9 mouse cellular contexts compared by ENCODE assay signal in the genomic region with DNA sequence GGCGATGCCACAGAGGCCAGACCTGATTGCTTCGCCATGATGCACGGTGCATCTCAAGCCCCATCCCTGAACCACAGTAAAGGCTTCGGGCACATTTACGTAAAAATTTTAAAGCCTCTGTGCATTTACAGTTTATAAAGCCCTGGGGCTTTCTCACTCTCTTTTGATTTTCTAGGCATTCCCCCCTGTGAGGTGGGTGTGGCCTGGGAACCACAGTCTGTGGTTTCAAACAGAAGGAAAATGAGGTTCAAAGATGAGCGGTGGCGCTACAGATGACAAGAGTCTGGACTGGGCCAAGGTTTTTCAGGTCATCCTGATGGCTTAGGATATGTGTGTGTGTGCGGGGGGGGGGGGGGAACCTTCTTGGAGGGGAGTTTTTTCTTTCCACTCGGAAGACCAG. TPM values are rescaled to one million over a fixed set of nuclear protein-coding genes. Genes with fewer than 3 reads are reported as not detected.
DNase-seq lines count a peak whose midpoint lies in the region; ATAC-seq lines count a peak whose summit lies in the region.
"Had no signal": no experiment of that assay in that cellular context is flagged by ENCODE, and none has a peak within 500 bp of the region (broad histone marks: within the 10 kb centered on the region; RNA-seq: fewer than 3 reads in every experiment).

No protein-coding gene starts in this region.

- H3K36me3 ChIP-seq in forebrain, embryonic 16.5 days (ENCODE audit: control insufficient read depth, insufficient read depth): no peaks in the 10 kb centered on the region
- H3K36me3 ChIP-seq in liver, embryonic 15.5 days (replicated peaks): no peaks in the 10 kb centered on the region

- no peak for ATAC-seq in forebrain, embryonic 16.5 days
- no peak for ATAC-seq in liver, embryonic 15.5 days (ENCODE audit: insufficient read depth)

- intact Hi-C loops in left cerebral cortex, postnatal 4 days (cut with DNase I): no loop called here

- H3K27ac ChIP-seq in forebrain, embryonic 16.5 days (ENCODE audit: low read length): no peak overlapping the region
- H3K27ac ChIP-seq in liver, embryonic 15.5 days (replicated peaks): no peak overlapping the region

- H3K4me1 ChIP-seq in forebrain, embryonic 16.5 days (replicated peaks; ENCODE audit: control insufficient read depth, insufficient read depth, low read length): peaks cover 26% of the 10 kb centered on the region
- H3K4me1 ChIP-seq in liver, embryonic 15.5 days (replicated peaks): peaks cover 47% of the 10 kb centered on the region

- peaks cover 83% of the 10 kb centered on the region for H3K27me3 ChIP-seq in forebrain, embryonic 16.5 days (replicated peaks; ENCODE audit: control insufficient read depth, insufficient read depth, low read length)
- peaks cover 99% of the 10 kb centered on the region for H3K27me3 ChIP-seq in liver, embryonic 15.5 days

- peak overlapping the region; percentile 42 for H3K4me3 ChIP-seq in forebrain, embryonic 16.5 days (replicated peaks; ENCODE audit: low read length)
- no peak overlapping the region for H3K4me3 ChIP-seq in liver, embryonic 15.5 days (replicated peaks)
- H3K4me3 ChIP-seq: myocyte had no signal

- no peaks in the 10 kb centered on the region for H3K9me3 ChIP-seq in forebrain, embryonic 16.5 days (ENCODE audit: control insufficient read depth, low read length)
- no peaks in the 10 kb centered on the region for H3K9me3 ChIP-seq in liver, embryonic 15.5 days (replicated peaks)

- peak; percentile 37 for DNase-seq in embryo, embryonic 10 days (ENCODE audit: low spot score)
- DNase-seq in embryo, embryonic 9.5 days (ENCODE audit: extremely low spot score): no peak
- DNase-seq in CD4-positive, CD25-positive, alpha-beta regulatory T cell, adult 2 months (ENCODE audit: low read depth, low spot score): peak; percentile 52
- no peak for DNase-seq in left cerebral cortex, postnatal 4 days
- DNase-seq in ovary, postnatal 10 days (ENCODE audit: low spot score): no peak
- no peak for DNase-seq in adrenal gland, adult (ENCODE audit: inconsistent age in 2 of 2, low spot score in 1 of 2)

- WGBS in forebrain, embryonic 16.5 days: 0% methylated on average over 9 of the region's 9 CpGs
- WGBS in liver, embryonic 15.5 days (ENCODE audit: insufficient replicate concordance): 5% methylated on average over 9 of the region's 9 CpGs

- H3K9ac ChIP-seq in forebrain, embryonic 16.5 days (replicated peaks; ENCODE audit: low read depth, low read length): no peak overlapping the region; the same call in 1 of the 2 replicates
- H3K9ac ChIP-seq in liver, embryonic 15.5 days: no peak overlapping the region

- H3K4me2 ChIP-seq in forebrain, embryonic 16.5 days (ENCODE audit: low read length): peak overlapping the region; percentile 68
- H3K4me2 ChIP-seq in liver, embryonic 15.5 days: peak overlapping the region; percentile 36; the same call in 1 of the 2 replicates

RNA-seq across cellular contexts. Expression of a gene that starts 0.6 kb away (rescaled TPM):
- 0.11 TPM in 1 of 2 replicates, not detected in the other for polyA plus RNA-seq in forebrain, embryonic 16.5 days (2015; fragmentation: Nextera tagmentation; extraction: Ambion mirVana)
- polyA plus RNA-seq in liver, embryonic 15.5 days (2015; fragmentation: Nextera tagmentation; extraction: Ambion mirVana): not detected in 2 replicates
- not detected for total RNA-seq in left cerebral cortex, postnatal 4 days (2021)
- polyA plus RNA-seq: myocyte had no signal

RNA-seq across cellular contexts. Expression of a gene that starts 10.4 kb away (rescaled TPM):
- 26.4 and 31.2 TPM in 2 replicates for polyA plus RNA-seq in forebrain, embryonic 16.5 days (2015; fragmentation: Nextera tagmentation; extraction: Ambion mirVana)
- 4.8 and 5.0 TPM in 2 replicates for polyA plus RNA-seq in liver, embryonic 15.5 days (2015; fragmentation: Nextera tagmentation; extraction: Ambion mirVana)
- total RNA-seq in left cerebral cortex, postnatal 4 days (2021): 10 to 100 TPM; 34.6 TPM

RNA-seq across cellular contexts. Expression of a gene that starts 23.8 kb away (rescaled TPM):
- polyA plus RNA-seq in forebrain, embryonic 16.5 days (2015; fragmentation: Nextera tagmentation; extraction: Ambion mirVana): 111 and 133 TPM in 2 replicates
- polyA plus RNA-seq in liver, embryonic 15.5 days (2015; fragmentation: Nextera tagmentation; extraction: Ambion mirVana): 57.2 and 57.6 TPM in 2 replicates
- total RNA-seq in left cerebral cortex, postnatal 4 days (2021): 10 to 100 TPM; 65.5 to 68.2 TPM

Comparison
In these comparisons a context has a peak if more than half of its experiments do, and no peak if none do; other contexts are left out.
1. DNase-seq: peak in embryo, embryonic 10 days (single experiment) and CD4-positive, CD25-positive, alpha-beta regulatory T cell, adult 2 months (single experiment); none in embryo, embryonic 9.5 days (single experiment), left cerebral cortex, postnatal 4 days (single experiment), ovary, postnatal 10 days (single experiment) and adrenal gland, adult (0 of 2).